13 mouse cellular contexts compared by ENCODE assay signal in the genomic region with DNA sequence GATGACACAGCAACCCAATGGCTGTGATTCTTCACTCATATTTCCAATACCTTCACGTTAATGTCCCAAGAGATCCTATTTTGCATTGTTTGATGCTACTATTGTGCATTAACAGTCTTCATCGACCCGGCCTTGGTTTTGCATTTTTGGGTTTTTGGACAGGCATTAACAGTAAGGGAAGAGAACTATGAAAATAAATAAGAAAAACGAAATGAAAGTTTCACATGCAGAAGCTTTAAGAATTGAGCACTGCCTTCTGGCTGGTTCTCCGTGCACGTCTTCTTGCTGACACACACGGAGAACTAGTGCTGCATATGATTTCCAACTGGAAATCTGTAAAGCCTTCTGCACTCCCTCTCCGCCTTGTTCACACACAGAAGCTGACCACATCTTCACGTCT.
"Had no signal": no experiment of that assay in that cellular context is flagged by ENCODE, and none has a peak within 500 bp of the region (broad histone marks: within the 10 kb centered on the region; RNA-seq: fewer than 3 reads in every experiment).

No protein-coding gene starts in this region.

- H3K9me3 ChIP-seq: kidney, embryonic 15.5 days; limb, embryonic 13.5 days; midbrain, embryonic 13.5 days; neural tube, embryonic 12.5 days; stomach, embryonic 15.5 days had no signal

- H3K4me3 ChIP-seq: kidney, embryonic 15.5 days; limb, embryonic 13.5 days; midbrain, embryonic 13.5 days; neural tube, embryonic 12.5 days; stomach, embryonic 15.5 days had no signal

- H3K36me3 ChIP-seq: kidney, embryonic 15.5 days; limb, embryonic 13.5 days; midbrain, embryonic 13.5 days; neural tube, embryonic 12.5 days; stomach, embryonic 15.5 days had no signal

- H3K4me1 ChIP-seq: kidney, embryonic 15.5 days; limb, embryonic 13.5 days; midbrain, embryonic 13.5 days; neural tube, embryonic 12.5 days; stomach, embryonic 15.5 days had no signal

- H3K4me2 ChIP-seq: kidney, embryonic 15.5 days; limb, embryonic 13.5 days; midbrain, embryonic 13.5 days; neural tube, embryonic 12.5 days; stomach, embryonic 15.5 days had no signal

- DNase-seq: kidney, postnatal 14 days; layer of hippocampus, adult 9-11 months; layer of hippocampus, postnatal 36 days; lung, adult 2 months; lung, postnatal 36 days; thymus, adult 2 months; thymus, postnatal 36 days had no signal

- H3K27me3 ChIP-seq: kidney, embryonic 15.5 days; limb, embryonic 13.5 days; midbrain, embryonic 13.5 days; neural tube, embryonic 12.5 days; stomach, embryonic 15.5 days had no signal

- H3K27ac ChIP-seq: kidney, embryonic 15.5 days; limb, embryonic 13.5 days; liver, embryonic 14.5 days; midbrain, embryonic 13.5 days; neural tube, embryonic 12.5 days; stomach, embryonic 15.5 days had no signal

- H3K9ac ChIP-seq: kidney, embryonic 15.5 days; limb, embryonic 13.5 days; liver, embryonic 14.5 days; midbrain, embryonic 13.5 days; neural tube, embryonic 12.5 days; stomach, embryonic 15.5 days had no signal
